Mouse (Mus musculus): ENCODE data around the gene Clstn1. TPM values are rescaled to one million over a fixed set of nuclear protein-coding genes. Genes with fewer than 3 reads are reported as not detected.

Clstn1 gene
- polyA plus RNA-seq, 1 experiment from 2014 or later, result 7.8 TPM

DNA sequence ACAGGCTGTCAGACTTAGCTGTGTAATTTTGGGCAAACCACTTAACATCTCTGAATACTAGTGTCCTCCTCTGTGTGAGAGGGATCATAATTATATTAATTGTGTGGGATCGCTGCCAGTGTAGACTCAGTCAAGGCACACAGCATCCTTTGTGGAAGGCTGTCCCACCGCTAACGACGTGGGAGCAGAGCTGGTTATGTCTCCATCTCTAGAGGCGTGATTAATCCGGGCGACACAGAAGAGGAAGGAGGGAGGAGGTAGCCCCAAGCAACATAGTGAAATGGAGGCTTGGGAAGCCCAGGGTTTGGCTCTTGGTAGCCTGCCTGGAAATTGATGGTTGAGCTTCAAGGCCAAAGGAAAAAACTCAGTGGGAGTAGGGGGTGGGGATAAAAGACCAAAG is 7.4 kb upstream of the Clstn1 start:
- H3K27me3 ChIP-seq (replicated peaks; ENCODE audit: control insufficient read depth, insufficient read depth, low read length), result peaks cover 23% of the 10 kb centered on the region
- WGBS, result 63% methylated on average over 7 of the region's 7 CpGs
- H3K27ac ChIP-seq (ENCODE audit: low read depth, low read length), result no peak overlapping the region
- H3K4me2 ChIP-seq, result no peak overlapping the region
- H3K9ac ChIP-seq (ENCODE audit: low read depth, low read length), result no peak overlapping the region
- DNase-seq (ENCODE audit: low spot score) (no peak), ATAC-seq (replicated peaks; ENCODE audit: low FRiP score) (no peak)
- H3K36me3 ChIP-seq (ENCODE audit: control insufficient read depth, insufficient read depth, low read length), result no peaks in the 10 kb centered on the region
- H3K4me1 ChIP-seq (replicated peaks; ENCODE audit: control insufficient read depth, insufficient read depth, low read length), result no peaks in the 10 kb centered on the region
- H3K9me3 ChIP-seq (ENCODE audit: control insufficient read depth, low read length), result no peaks in the 10 kb centered on the region
- no peak overlapping the region for H3K4me3 ChIP-seq (ENCODE audit: low read depth, low read length)

DNA sequence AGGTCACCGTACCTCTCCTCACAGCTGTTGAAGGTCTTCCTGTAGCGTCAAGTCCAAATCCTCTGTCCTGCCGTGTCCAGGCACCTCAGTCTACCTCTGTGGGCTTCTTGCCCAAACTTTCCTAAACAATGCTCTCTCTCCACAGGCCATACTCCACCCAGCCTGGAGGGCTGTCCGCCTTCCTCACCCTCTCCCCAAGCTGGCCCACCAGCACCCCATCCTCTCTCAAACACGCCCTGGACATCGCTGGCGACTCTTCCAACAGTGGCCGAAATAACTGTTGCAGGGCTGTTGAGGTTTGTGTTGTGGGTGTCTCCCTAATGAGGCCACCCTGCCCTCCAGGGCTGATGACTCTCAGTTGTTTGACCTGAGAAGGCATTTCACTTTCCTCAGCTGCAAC is 1.0 kb upstream of the Clstn1 start:
- Histone ChIP-seq H3K4me2 (no peak overlapping the region), H3K4me3 (ENCODE audit: low read depth, low read length) (no peak overlapping the region), H3K36me3 (ENCODE audit: control insufficient read depth, insufficient read depth, low read length) (no peaks in the 10 kb centered on the region), H3K9me3 (ENCODE audit: control insufficient read depth, low read length) (no peaks in the 10 kb centered on the region), H3K27ac (ENCODE audit: low read depth, low read length) (no peak overlapping the region), H3K9ac (ENCODE audit: low read depth, low read length) (no peak overlapping the region), H3K4me1 (replicated peaks; ENCODE audit: control insufficient read depth, insufficient read depth, low read length) (0 out of 2 replicates have a peak, but pooled peaks cover 9% of the 10 kb centered on the region), H3K27me3 (replicated peaks; ENCODE audit: control insufficient read depth, insufficient read depth, low read length) (peaks cover 65% of the 10 kb centered on the region)
- DNase-seq (ENCODE audit: low spot score) (no peak), ATAC-seq (replicated peaks; ENCODE audit: low FRiP score) (no peak)
- 70% methylated on average over 8 of the region's 8 CpGs for WGBS

DNA sequence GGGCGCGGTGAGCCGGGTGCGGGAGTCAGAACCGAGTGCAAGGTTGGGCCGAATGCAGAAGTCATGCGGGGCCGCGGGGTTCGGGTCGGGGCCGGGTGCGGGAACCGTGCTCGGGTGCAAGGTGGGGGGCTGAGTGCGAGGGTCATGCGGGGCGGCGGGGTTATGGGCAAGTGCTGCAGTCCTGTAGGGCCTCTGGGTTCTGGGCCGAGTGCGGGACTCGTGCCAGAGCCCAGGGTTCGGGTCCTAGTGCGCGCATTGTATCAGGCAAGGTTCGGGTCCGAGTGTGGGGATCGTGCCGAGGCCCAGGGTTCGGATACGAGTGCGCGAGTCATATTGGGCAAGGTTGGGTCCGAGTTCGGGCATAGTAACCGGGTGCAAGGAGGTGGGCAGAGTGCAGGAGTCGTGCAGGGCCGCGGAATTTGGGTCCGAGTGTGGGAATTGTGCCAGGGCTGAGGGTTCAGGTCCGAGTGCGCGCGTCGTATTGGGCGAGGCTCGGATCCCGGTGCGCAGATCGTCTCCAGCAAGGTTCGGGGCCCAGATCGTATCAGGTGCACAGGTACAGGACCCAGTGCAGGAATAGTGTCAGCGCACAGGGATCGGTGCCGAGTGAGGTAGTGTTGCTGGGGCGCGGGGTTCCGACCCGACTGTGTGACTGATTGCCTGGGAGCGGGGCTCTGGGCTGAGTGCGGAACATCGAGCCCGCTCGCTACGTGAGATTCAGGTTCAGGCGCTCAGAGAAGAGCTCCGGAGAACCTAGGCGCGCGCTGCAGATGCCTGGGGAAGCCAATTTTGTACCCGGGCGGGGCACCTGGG is 721 bp downstream of the Clstn1 start:
- DNase-seq (ENCODE audit: low spot score) (peak; percentile 51), ATAC-seq (replicated peaks; ENCODE audit: low FRiP score) (peak; percentile 31; the same call in 1 of the 2 replicates)

DNA sequence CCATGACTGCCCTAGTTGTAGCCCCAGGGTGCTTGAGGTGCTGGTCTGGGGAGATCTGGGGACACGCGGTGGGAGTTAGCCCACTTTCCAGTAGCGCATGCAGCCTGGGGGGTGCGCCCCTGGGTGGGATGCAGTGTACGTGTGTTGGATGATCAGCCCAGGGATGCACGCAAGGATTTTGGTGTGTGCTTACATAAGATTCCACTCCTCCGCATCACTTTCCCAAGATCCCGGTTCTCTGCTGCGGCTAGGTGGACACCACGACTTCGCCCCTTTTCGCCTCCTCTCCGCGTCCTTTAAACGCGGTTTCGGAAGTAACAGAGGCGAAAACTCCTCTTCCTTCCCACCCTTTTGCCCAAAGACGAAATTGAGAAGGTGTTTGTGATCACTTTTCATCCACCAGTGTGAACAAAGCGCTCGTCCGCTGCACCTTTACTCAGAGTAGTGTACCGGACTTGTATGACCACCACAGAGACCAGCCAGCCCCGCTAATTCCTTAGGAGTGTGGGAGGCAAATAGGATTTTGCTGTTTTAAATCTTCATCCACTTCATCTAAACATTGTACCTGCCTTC is 1.4 kb downstream of the Clstn1 start:
- Histone ChIP-seq H3K4me1 (replicated peaks; ENCODE audit: control insufficient read depth, insufficient read depth, low read length) (0 out of 2 replicates have a peak, but pooled peaks cover 9% of the 10 kb centered on the region), H3K9ac (ENCODE audit: low read depth, low read length) (no peak overlapping the region), H3K27ac (ENCODE audit: low read depth, low read length) (no peak overlapping the region), H3K4me2 (peak overlapping the region; percentile 87), H3K9me3 (ENCODE audit: control insufficient read depth, low read length) (no peaks in the 10 kb centered on the region), H3K36me3 (ENCODE audit: control insufficient read depth, insufficient read depth, low read length) (no peaks in the 10 kb centered on the region), H3K27me3 (replicated peaks; ENCODE audit: control insufficient read depth, insufficient read depth, low read length) (peaks cover 60% of the 10 kb centered on the region), H3K4me3 (ENCODE audit: low read depth, low read length) (peak overlapping the region; percentile 68)
- ATAC-seq (replicated peaks; ENCODE audit: low FRiP score) (no peak), DNase-seq (ENCODE audit: low spot score) (no peak)
- 7% methylated on average over 24 of the region's 24 CpGs for WGBS

More for the DNA sequence above, 721 bp downstream of the Clstn1 start:
- H3K27me3 ChIP-seq (replicated peaks; ENCODE audit: control insufficient read depth, insufficient read depth, low read length), result peaks cover 60% of the 10 kb centered on the region
- 1% methylated on average over 72 of the region's 72 CpGs for WGBS
- peak overlapping the region; percentile 65 for H3K9ac ChIP-seq (ENCODE audit: low read depth, low read length)
- peak overlapping the region; percentile 87 for H3K4me2 ChIP-seq
- H3K36me3 ChIP-seq (ENCODE audit: control insufficient read depth, insufficient read depth, low read length), result no peaks in the 10 kb centered on the region
- H3K4me3 ChIP-seq (ENCODE audit: low read depth, low read length), result peak overlapping the region; percentile 68
- 0 out of 2 replicates have a peak, but pooled peaks cover 9% of the 10 kb centered on the region for H3K4me1 ChIP-seq (replicated peaks; ENCODE audit: control insufficient read depth, insufficient read depth, low read length)
- H3K27ac ChIP-seq (ENCODE audit: low read depth, low read length), result no peak overlapping the region
- H3K9me3 ChIP-seq (ENCODE audit: control insufficient read depth, low read length), result no peaks in the 10 kb centered on the region

DNA sequence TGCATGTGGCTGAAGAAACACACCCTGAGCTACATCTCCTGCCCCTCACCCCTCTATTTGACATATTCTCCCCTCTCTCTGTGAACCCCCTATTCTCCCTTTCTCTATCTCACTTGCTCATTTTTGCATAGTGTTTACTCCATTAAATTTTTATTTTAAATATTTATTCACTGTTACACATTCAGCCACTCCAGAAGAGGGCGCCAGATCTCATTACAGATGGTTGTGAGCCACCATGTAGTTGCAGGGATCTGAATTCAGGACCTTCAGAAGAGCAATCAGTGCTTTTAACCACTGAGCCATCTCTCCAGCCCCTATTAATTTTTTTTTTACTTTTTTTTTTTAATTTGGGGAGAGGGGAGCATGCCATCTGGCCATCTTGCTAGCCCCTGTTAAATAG is 3.9 kb downstream of the Clstn1 start:
- ATAC-seq (replicated peaks; ENCODE audit: low FRiP score) (no peak), DNase-seq (ENCODE audit: low spot score) (no peak)
- Histone ChIP-seq H3K4me1 (replicated peaks; ENCODE audit: control insufficient read depth, insufficient read depth, low read length) (0 out of 2 replicates have a peak, but pooled peaks cover 9% of the 10 kb centered on the region), H3K4me2 (no peak overlapping the region), H3K9ac (ENCODE audit: low read depth, low read length) (no peak overlapping the region), H3K4me3 (ENCODE audit: low read depth, low read length) (no peak overlapping the region), H3K27me3 (replicated peaks; ENCODE audit: control insufficient read depth, insufficient read depth, low read length) (peaks cover 42% of the 10 kb centered on the region), H3K27ac (ENCODE audit: low read depth, low read length) (no peak overlapping the region), H3K36me3 (ENCODE audit: control insufficient read depth, insufficient read depth, low read length) (no peaks in the 10 kb centered on the region), H3K9me3 (ENCODE audit: control insufficient read depth, low read length) (no peaks in the 10 kb centered on the region)
- WGBS, result 59% methylated on average over 1 of the region's 1 CpGs

DNA sequence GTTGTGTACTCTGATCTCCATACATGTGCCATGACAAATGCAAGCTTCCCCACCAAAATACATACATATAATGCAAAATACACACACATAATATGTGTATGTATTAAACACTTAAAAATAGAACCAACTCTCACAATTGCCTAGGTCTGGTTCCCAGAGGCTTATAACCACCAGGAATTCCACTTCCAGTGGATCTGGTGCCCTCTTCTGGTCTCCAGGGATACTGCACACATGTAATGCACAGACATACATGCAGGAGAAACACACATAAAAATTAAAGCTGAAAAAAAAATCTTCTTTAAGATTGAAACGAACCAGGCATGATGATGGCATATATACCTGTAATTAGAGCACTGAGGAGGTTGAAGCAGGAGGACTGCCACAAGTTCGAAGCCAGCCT is 5.2 kb downstream of the Clstn1 start:
- peaks cover 29% of the 10 kb centered on the region for H3K27me3 ChIP-seq (replicated peaks; ENCODE audit: control insufficient read depth, insufficient read depth, low read length)
- H3K9me3 ChIP-seq (ENCODE audit: control insufficient read depth, low read length), result no peaks in the 10 kb centered on the region
- DNase-seq (ENCODE audit: low spot score) (no peak), ATAC-seq (replicated peaks; ENCODE audit: low FRiP score) (no peak)
- H3K4me3 ChIP-seq (ENCODE audit: low read depth, low read length), result no peak overlapping the region
- H3K9ac ChIP-seq (ENCODE audit: low read depth, low read length), result no peak overlapping the region
- H3K4me1 ChIP-seq (replicated peaks; ENCODE audit: control insufficient read depth, insufficient read depth, low read length), result 0 out of 2 replicates have a peak, but pooled peaks cover 9% of the 10 kb centered on the region
- H3K4me2 ChIP-seq, result no peak overlapping the region
- H3K27ac ChIP-seq (ENCODE audit: low read depth, low read length), result no peak overlapping the region
- no peaks in the 10 kb centered on the region for H3K36me3 ChIP-seq (ENCODE audit: control insufficient read depth, insufficient read depth, low read length)
- 78% methylated on average over 2 of the region's 2 CpGs for WGBS

DNA sequence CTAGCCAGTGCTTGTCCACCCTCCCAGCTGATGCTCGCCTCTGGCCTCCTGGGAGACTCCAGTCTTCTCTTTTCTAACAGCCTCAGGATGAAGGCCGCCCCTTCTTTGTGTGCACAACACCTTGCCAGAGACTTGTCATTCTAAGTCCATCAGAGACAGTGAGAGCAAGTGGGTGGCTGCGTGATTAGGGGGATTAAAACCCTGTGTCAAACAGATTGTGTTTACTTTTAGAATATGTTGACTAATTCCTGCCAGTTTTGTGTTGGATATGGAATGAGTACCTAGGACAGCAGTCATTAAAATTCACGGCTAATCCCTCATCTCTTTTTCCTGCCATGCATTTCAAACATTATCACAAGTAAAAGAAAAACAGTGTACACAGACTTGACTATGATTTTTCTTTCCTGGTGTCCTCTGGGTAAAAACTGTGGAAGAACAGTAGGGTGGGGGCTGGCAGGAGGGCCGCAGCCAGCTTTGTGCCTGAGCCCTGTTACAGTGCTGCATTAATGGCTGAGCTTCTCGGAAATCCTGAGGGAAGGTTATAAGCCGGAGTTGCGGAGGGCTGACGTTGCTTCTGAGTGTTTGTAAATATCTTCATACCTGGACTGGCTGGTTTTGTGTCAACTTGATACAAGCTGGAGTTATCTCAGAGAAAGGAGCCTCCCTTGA is 8.8 kb downstream of the Clstn1 start:
- Histone ChIP-seq H3K4me2 (no peak overlapping the region), H3K27ac (ENCODE audit: low read depth, low read length) (no peak overlapping the region), H3K36me3 (ENCODE audit: control insufficient read depth, insufficient read depth, low read length) (no peaks in the 10 kb centered on the region), H3K4me1 (replicated peaks; ENCODE audit: control insufficient read depth, insufficient read depth, low read length) (no peaks in the 10 kb centered on the region), H3K9me3 (ENCODE audit: control insufficient read depth, low read length) (no peaks in the 10 kb centered on the region), H3K27me3 (replicated peaks; ENCODE audit: control insufficient read depth, insufficient read depth, low read length) (no peaks in the 10 kb centered on the region), H3K9ac (ENCODE audit: low read depth, low read length) (no peak overlapping the region), H3K4me3 (ENCODE audit: low read depth, low read length) (no peak overlapping the region)
- 83% methylated on average over 9 of the region's 9 CpGs for WGBS
- no peak for DNase-seq (ENCODE audit: low spot score)
- no peak for ATAC-seq (replicated peaks; ENCODE audit: low FRiP score)

DNA sequence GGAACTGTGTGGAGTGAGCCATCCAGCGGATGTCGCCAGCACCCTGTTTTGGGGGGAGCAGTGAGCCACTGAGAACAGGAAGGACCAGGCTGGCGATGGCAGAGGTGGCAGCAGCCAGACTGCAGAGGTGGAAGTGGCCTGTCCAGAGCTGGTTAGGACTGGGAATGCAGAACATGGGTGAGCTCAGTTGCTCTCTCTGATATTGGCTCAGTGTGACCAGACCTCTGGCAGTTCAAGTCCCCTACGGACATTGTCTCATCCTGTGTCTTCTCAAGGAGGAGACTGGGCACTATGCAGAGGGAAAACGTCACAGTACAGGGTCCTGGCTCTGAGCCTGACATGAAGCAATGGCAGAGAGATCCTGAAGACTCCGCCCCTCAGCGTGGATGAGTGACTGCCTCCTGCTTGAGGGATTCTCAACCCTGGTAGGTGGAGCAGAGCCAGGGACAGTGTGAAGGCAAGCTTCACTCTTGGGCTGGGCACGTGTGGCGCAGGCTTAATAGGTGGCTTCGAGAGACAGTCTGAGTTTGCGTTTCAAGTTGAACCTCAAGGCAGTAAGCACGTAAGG is 11.5 kb downstream of the Clstn1 start:
- H3K4me1 ChIP-seq (replicated peaks; ENCODE audit: control insufficient read depth, insufficient read depth, low read length), result no peaks in the 10 kb centered on the region
- 71% methylated on average over 12 of the region's 12 CpGs for WGBS
- H3K4me2 ChIP-seq, result no peak overlapping the region
- H3K36me3 ChIP-seq (ENCODE audit: control insufficient read depth, insufficient read depth, low read length), result no peaks in the 10 kb centered on the region
- H3K4me3 ChIP-seq (ENCODE audit: low read depth, low read length), result no peak overlapping the region
- H3K9me3 ChIP-seq (ENCODE audit: control insufficient read depth, low read length), result no peaks in the 10 kb centered on the region
- ATAC-seq (replicated peaks; ENCODE audit: low FRiP score), result no peak
- no peak overlapping the region for H3K27ac ChIP-seq (ENCODE audit: low read depth, low read length)
- no peaks in the 10 kb centered on the region for H3K27me3 ChIP-seq (replicated peaks; ENCODE audit: control insufficient read depth, insufficient read depth, low read length)
- no peak for DNase-seq (ENCODE audit: low spot score)
- H3K9ac ChIP-seq (ENCODE audit: low read depth, low read length), result no peak overlapping the region

All from liver, embryonic 11.5 days (tissue).